ENCODE assay signal across 12 mouse cellular contexts in the genomic region with DNA sequence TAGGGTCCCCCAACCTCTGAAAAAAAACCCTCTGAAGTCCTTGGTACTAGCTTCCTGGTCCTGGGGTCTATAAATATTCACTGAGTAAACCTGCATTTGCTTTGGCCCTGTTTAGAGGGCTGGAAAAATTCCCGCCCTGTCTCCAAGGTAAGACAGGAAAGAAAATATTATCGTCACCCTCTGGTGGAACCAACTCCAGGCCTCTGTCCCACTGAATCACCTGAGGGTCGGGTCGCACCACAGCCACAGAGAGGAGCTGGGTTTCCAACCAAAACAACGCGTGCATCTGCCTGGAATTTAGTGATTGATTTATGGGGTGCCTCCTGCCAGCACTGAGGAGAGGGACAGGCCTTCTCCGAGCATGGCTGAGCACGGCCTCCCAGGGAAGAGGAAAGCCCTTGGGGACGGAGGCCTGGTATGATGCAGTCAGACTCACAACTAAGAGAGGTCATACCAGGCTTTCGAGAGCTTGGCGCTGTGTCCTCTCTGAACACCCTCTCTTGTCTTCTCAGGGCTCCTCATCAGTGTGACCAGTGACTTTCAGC.
DNase-seq lines count a peak whose midpoint lies in the region; ATAC-seq lines count a peak whose summit lies in the region.
"Had no signal": no experiment of that assay in that cellular context is flagged by ENCODE, and none has a peak within 500 bp of the region (broad histone marks: within the 10 kb centered on the region; RNA-seq: fewer than 3 reads in every experiment).

No protein-coding gene starts in this region.

- WGBS in midbrain, embryonic 10.5 days, result 79% methylated on average over 11 of the region's 11 CpGs
- 78% methylated on average over 11 of the region's 11 CpGs for WGBS in midbrain, embryonic 16.5 days
- 20% methylated on average over 11 of the region's 11 CpGs for WGBS in kidney, embryonic 14.5 days
- WGBS in limb, embryonic 13.5 days, result 34% methylated on average over 11 of the region's 11 CpGs

- H3K36me3 ChIP-seq in midbrain, embryonic 10.5 days, result no peaks in the 10 kb centered on the region
- H3K36me3 ChIP-seq in midbrain, embryonic 16.5 days (ENCODE audit: control insufficient read depth, insufficient read depth, low read length), result no peaks in the 10 kb centered on the region
- no peaks in the 10 kb centered on the region for H3K36me3 ChIP-seq in kidney, embryonic 14.5 days (ENCODE audit: control insufficient read depth, insufficient read depth, low read length)
- no peaks in the 10 kb centered on the region for H3K36me3 ChIP-seq in limb, embryonic 13.5 days
- H3K36me3 ChIP-seq: forebrain, embryonic 12.5 days had no signal

- H3K27ac ChIP-seq in midbrain, embryonic 10.5 days (replicated peaks), result peak overlapping the region; percentile 46; the same call in 1 of the 2 replicates
- H3K27ac ChIP-seq in midbrain, embryonic 16.5 days (ENCODE audit: low read length), result no peak overlapping the region
- no peak overlapping the region for H3K27ac ChIP-seq in kidney, embryonic 14.5 days (ENCODE audit: low read depth, low read length)
- 0 out of 2 replicates have a peak overlapping the region, but pooled peaks have one; percentile 52 for H3K27ac ChIP-seq in limb, embryonic 13.5 days
- H3K27ac ChIP-seq: forebrain, embryonic 12.5 days; liver, embryonic 14.5 days had no signal

- H3K4me3 ChIP-seq in midbrain, embryonic 10.5 days, result no peak overlapping the region
- no peak overlapping the region for H3K4me3 ChIP-seq in midbrain, embryonic 16.5 days (ENCODE audit: low read depth, low read length)
- H3K4me3 ChIP-seq in kidney, embryonic 14.5 days (ENCODE audit: low read length), result no peak overlapping the region
- no peak overlapping the region for H3K4me3 ChIP-seq in limb, embryonic 13.5 days
- H3K4me3 ChIP-seq: forebrain, embryonic 12.5 days had no signal

- peaks cover 23% of the 10 kb centered on the region for H3K4me1 ChIP-seq in midbrain, embryonic 10.5 days
- H3K4me1 ChIP-seq in midbrain, embryonic 16.5 days (ENCODE audit: control insufficient read depth, insufficient read depth, low read length), result no peaks in the 10 kb centered on the region
- peaks cover 14% of the 10 kb centered on the region for H3K4me1 ChIP-seq in kidney, embryonic 14.5 days (ENCODE audit: control insufficient read depth, insufficient read depth, low read length)
- H3K4me1 ChIP-seq in limb, embryonic 13.5 days, result peaks cover 25% of the 10 kb centered on the region

- no peak for ATAC-seq in midbrain, embryonic 16.5 days
- peak; percentile 70 for ATAC-seq in kidney, embryonic 14.5 days (ENCODE audit: low FRiP score, low TSS enrichment)
- ATAC-seq in limb, embryonic 13.5 days (ENCODE audit: low FRiP score, low read depth), result peak; percentile 60; the same call in 1 of the 2 replicates
- ATAC-seq in erythroblast, adult 5-6 weeks (replicated peaks; ENCODE audit: low FRiP score, poor library complexity, severe bottlenecking), result no peak

- no peaks in the 10 kb centered on the region for H3K9me3 ChIP-seq in midbrain, embryonic 10.5 days (replicated peaks)
- no peaks in the 10 kb centered on the region for H3K9me3 ChIP-seq in midbrain, embryonic 16.5 days (replicated peaks; ENCODE audit: control insufficient read depth, low read length, poor library complexity, severe bottlenecking)
- H3K9me3 ChIP-seq in kidney, embryonic 14.5 days (ENCODE audit: control insufficient read depth, low read length), result no peaks in the 10 kb centered on the region
- H3K9me3 ChIP-seq in limb, embryonic 13.5 days, result no peaks in the 10 kb centered on the region
- H3K9me3 ChIP-seq: forebrain, embryonic 12.5 days had no signal

- DNase-seq in midbrain, embryonic 10.5 days (ENCODE audit: low spot score), result no peak
- DNase-seq in adipocyte (ENCODE audit: low spot score), result peak; percentile 64
- no peak for DNase-seq in lung, postnatal 14 days
- DNase-seq: cerebellum, adult 9-11 months; lung, postnatal 36 days; midbrain, embryonic 14.5 days had no signal

- no peak overlapping the region for H3K9ac ChIP-seq in midbrain, embryonic 16.5 days (ENCODE audit: low read depth, low read length)
- H3K9ac ChIP-seq in kidney, embryonic 14.5 days (ENCODE audit: low read depth, low read length), result no peak overlapping the region
- no peak overlapping the region; the same call in 1 of the 2 replicates for H3K9ac ChIP-seq in limb, embryonic 13.5 days
- H3K9ac ChIP-seq: forebrain, embryonic 12.5 days; liver, embryonic 14.5 days had no signal

- no peaks in the 10 kb centered on the region for H3K27me3 ChIP-seq in midbrain, embryonic 10.5 days (ENCODE audit: low read depth, poor library complexity, severe bottlenecking)
- no peaks in the 10 kb centered on the region; the same call in 1 of the 2 replicates for H3K27me3 ChIP-seq in midbrain, embryonic 16.5 days (ENCODE audit: control insufficient read depth, insufficient read depth, low read depth, low read length)
- H3K27me3 ChIP-seq in kidney, embryonic 14.5 days (ENCODE audit: control insufficient read depth, insufficient read depth, low read length), result no peaks in the 10 kb centered on the region
- H3K27me3 ChIP-seq in limb, embryonic 13.5 days, result no peaks in the 10 kb centered on the region

- H3K4me2 ChIP-seq in midbrain, embryonic 16.5 days (ENCODE audit: low read length), result no peak overlapping the region
- no peak overlapping the region for H3K4me2 ChIP-seq in kidney, embryonic 14.5 days (replicated peaks; ENCODE audit: low read depth, low read length)
- no peak overlapping the region for H3K4me2 ChIP-seq in limb, embryonic 13.5 days (replicated peaks)
- H3K4me2 ChIP-seq: forebrain, embryonic 12.5 days had no signal

Comparison
In these comparisons a context has a peak if more than half of its experiments do, and no peak if none do; other contexts are left out.
1. H3K27ac ChIP-seq: peak in midbrain, embryonic 10.5 days (single experiment) and limb, embryonic 13.5 days (single experiment); none in midbrain, embryonic 16.5 days (single experiment) and kidney, embryonic 14.5 days (single experiment).
2. ATAC-seq: peak in kidney, embryonic 14.5 days (single experiment) and limb, embryonic 13.5 days (single experiment); none in midbrain, embryonic 16.5 days (single experiment) and erythroblast, adult 5-6 weeks (single experiment).